Mouse (Mus musculus): ENCODE data around the gene Slc4a1.

The Slc4a1 gene

GRCm38 (mm10) chr11:102299839-102300238 is 66.2 kb downstream of the Slc4a1 start:
- peak; percentile 92 for DNase-seq (ENCODE audit: low read depth)
